8 mouse cellular contexts compared by ENCODE assay signal in the genomic region with DNA sequence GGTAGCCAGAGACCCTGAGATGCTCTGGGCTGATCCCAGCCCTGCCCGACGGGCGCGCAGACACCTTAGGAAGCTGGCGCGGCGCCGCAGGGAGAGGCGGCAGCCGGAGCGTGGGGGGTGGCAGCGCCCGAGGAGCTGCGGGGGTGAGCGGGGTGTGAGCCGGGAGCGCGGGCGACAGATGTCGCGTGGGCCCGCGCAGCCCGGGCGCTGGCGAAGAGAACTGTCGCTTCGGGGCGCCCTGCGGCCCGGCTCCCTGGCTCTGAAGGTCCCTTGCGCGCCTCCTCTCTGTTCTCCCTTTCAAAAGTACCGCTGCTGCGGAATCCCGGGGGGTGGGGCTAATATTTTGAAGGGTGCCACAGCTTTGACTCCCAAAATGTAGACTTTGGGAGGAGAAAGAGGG. TPM values are rescaled to one million over a fixed set of nuclear protein-coding genes. Genes with fewer than 3 reads are reported as not detected.
DNase-seq lines count a peak whose midpoint lies in the region; ATAC-seq and TF ChIP-seq lines count a peak whose summit lies in the region.

No protein-coding gene starts in this region.

- H3K9ac ChIP-seq in CH12.LX (ENCODE audit: insufficient read depth, low read depth), result no peak overlapping the region
- H3K9ac ChIP-seq in forebrain, embryonic 15.5 days (replicated peaks), result peak overlapping the region; percentile 32
- H3K9ac ChIP-seq in limb, embryonic 13.5 days, result no peak overlapping the region

- H3K9me3 ChIP-seq in CH12.LX (replicated peaks; ENCODE audit: low read length), result peaks cover 16% of the 10 kb centered on the region
- H3K9me3 ChIP-seq in forebrain, embryonic 15.5 days, result no peaks in the 10 kb centered on the region
- H3K9me3 ChIP-seq in limb, embryonic 13.5 days, result 0 out of 2 replicates have a peak, but pooled peaks cover 4% of the 10 kb centered on the region

- TF ChIP-seq RAD21 in CH12.LX (IDR thresholded peaks at IDR 0.05; ENCODE audit: low read depth, low read length), result no peak

- intact Hi-C loops in gastrocnemius, adult 2 months (cut with DNase I), result no loop called here

- ATAC-seq in forebrain, embryonic 15.5 days (replicated peaks), result no peak
- no peak for ATAC-seq in limb, embryonic 13.5 days (ENCODE audit: low FRiP score, low read depth)

- H3K79me2 ChIP-seq in CH12.LX (replicated peaks; ENCODE audit: control insufficient read depth, extremely low read depth, insufficient read depth, poor library complexity, severe bottlenecking), result no peaks in the 10 kb centered on the region

- peak overlapping the region; percentile 98 for H3K4me2 ChIP-seq in CH12.LX (ENCODE audit: insufficient read depth, low read depth, poor library complexity, severe bottlenecking)
- peak overlapping the region; percentile 95 for H3K4me2 ChIP-seq in forebrain, embryonic 15.5 days (replicated peaks)
- peak overlapping the region; percentile 63 for H3K4me2 ChIP-seq in limb, embryonic 13.5 days (replicated peaks)

- no peak for TF ChIP-seq POLR2A in CH12.LX (IDR thresholded peaks at IDR 0.05; ENCODE audit: low read depth, low read length)

- no peak for TF ChIP-seq CTCF in gastrocnemius, adult 2 months (IDR thresholded peaks at IDR 0.05)
- TF ChIP-seq CTCF in CH12.LX (conservative IDR thresholded peaks at IDR 0.05 in 1 of 2, IDR thresholded peaks at IDR 0.05 in 1 of 2; ENCODE audit: low read depth in 2 of 2, low read length in 2 of 2), result no peak

- no peak overlapping the region for H3K27ac ChIP-seq in gastrocnemius, adult 2 months
- no peak overlapping the region for H3K27ac ChIP-seq in CH12.LX (ENCODE audit: insufficient read depth, low read depth)
- no peak overlapping the region for H3K27ac ChIP-seq in forebrain, embryonic 15.5 days (replicated peaks)
- no peak overlapping the region for H3K27ac ChIP-seq in limb, embryonic 13.5 days

- WGBS in forebrain, embryonic 15.5 days, result under 1% methylated on average over 34 of the region's 36 CpGs
- WGBS in limb, embryonic 13.5 days, result under 1% methylated on average over 35 of the region's 36 CpGs

- H3K4me1 ChIP-seq in CH12.LX (ENCODE audit: control insufficient read depth in 1 of 2, insufficient read depth in 2 of 2), result peaks cover 0 to 9% of the 10 kb centered on the region in 2 experiments; a peak in 2 of 4 replicates
- peaks cover 32% of the 10 kb centered on the region for H3K4me1 ChIP-seq in forebrain, embryonic 15.5 days
- peaks cover 34% of the 10 kb centered on the region for H3K4me1 ChIP-seq in limb, embryonic 13.5 days

- no peaks in the 10 kb centered on the region for H3K36me3 ChIP-seq in CH12.LX (replicated peaks in 1 of 2; ENCODE audit: control insufficient read depth in 1 of 2, insufficient read depth in 1 of 2, low read length in 1 of 2)
- no peaks in the 10 kb centered on the region for H3K36me3 ChIP-seq in forebrain, embryonic 15.5 days
- no peaks in the 10 kb centered on the region for H3K36me3 ChIP-seq in limb, embryonic 13.5 days

- peaks cover 71% of the 10 kb centered on the region for H3K27me3 ChIP-seq in CH12.LX (replicated peaks)
- peaks cover 62% of the 10 kb centered on the region for H3K27me3 ChIP-seq in forebrain, embryonic 15.5 days
- H3K27me3 ChIP-seq in limb, embryonic 13.5 days, result peaks cover 93% of the 10 kb centered on the region

- TF ChIP-seq EP300 in CH12.LX (IDR thresholded peaks at IDR 0.05; ENCODE audit: low read length), result no peak

- H3K4me3 ChIP-seq in gastrocnemius, adult 2 months, result peak overlapping the region; percentile 70
- no peak overlapping the region for H3K4me3 ChIP-seq in CH12.LX (replicated peaks in 1 of 3; ENCODE audit: low read depth in 2 of 3, low read length in 2 of 3, poor library complexity in 1 of 3)
- H3K4me3 ChIP-seq in forebrain, embryonic 15.5 days, result peak overlapping the region; percentile 37
- H3K4me3 ChIP-seq in limb, embryonic 13.5 days, result peak overlapping the region; percentile 38

- no peak for DNase-seq in gastrocnemius, adult 2 months
- no peak for DNase-seq in gastrocnemius, adult 8-10 months (ENCODE audit: low spot score in 2 of 2)
- no peak for DNase-seq in CH12.LX (ENCODE audit: extremely low read depth)
- DNase-seq in right cerebral cortex, postnatal 14 days, result peak; percentile 52
- no peak for DNase-seq in gastrocnemius, postnatal 4 days (ENCODE audit: low spot score in 2 of 2)
- no peak for DNase-seq in spleen, postnatal 14 days (ENCODE audit: low spot score in 2 of 2)

- dilution Hi-C loops in CH12.LX (cut with MboI; ENCODE audit: extremely low pct_ligation_motif_present, extremely low pct_unique_long_range_greater_than_20kb, low sequenced_read_pairs), result no loop called here

- in situ Hi-C loops in CH12.LX (cut with MboI; ENCODE audit: low pct_ligation_motif_present, low pct_unique_long_range_greater_than_20kb, low sequenced_read_pairs), result no loop called here

TF ChIP-seq in CH12.LX, 34 proteins besides CTCF, POLR2A, EP300 and RAD21:
- TF ChIP-seq ZC3H11A (IDR thresholded peaks at IDR 0.05; ENCODE audit: low read depth, low read length) (no peak), GABPA (IDR thresholded peaks at IDR 0.05; ENCODE audit: insufficient replicate concordance, low read depth, low read length) (no peak), MAZ (IDR thresholded peaks at IDR 0.05; ENCODE audit: low read depth, low read length) (no peak), SMC3 (IDR thresholded peaks at IDR 0.05; ENCODE audit: low read depth, low read length) (no peak)
TF ChIP-seq in CH12.LX: peak in this region for 0.

RNA-seq across cellular contexts. Expression of a gene that starts 7.2 kb away (rescaled TPM):
- under 1 TPM; 0.08 to 0.15 TPM for total RNA-seq in gastrocnemius, adult 2 months (2021)
- total RNA-seq in gastrocnemius, adult 8-10 months (2022), result under 1 TPM in 3 of 4 experiments, not detected in 1; 0.05 to 0.16 (median 0.11) TPM
- total RNA-seq in CH12.LX (2012; rRNA removed), result not detected in 2 replicates
- not detected in 2 replicates for total RNA-seq in CH12.LX (2014; rRNA removed)
- not detected in 2 replicates for polyA plus RNA-seq in CH12.LX (2012; ENCODE audit: insufficient read length, low read depth)
- polyA plus RNA-seq in forebrain, embryonic 15.5 days (2015; fragmentation: Nextera tagmentation; extraction: Ambion mirVana), result 2.3 and 2.7 TPM in 2 replicates
- polyA plus RNA-seq in limb, embryonic 13.5 days (2015; fragmentation: Nextera tagmentation; extraction: Ambion mirVana), result 0.10 and 0.17 TPM in 2 replicates
- not detected for total RNA-seq in gastrocnemius, postnatal 4 days (2021)

RNA-seq across cellular contexts. Expression of a gene that starts 16.4 kb away (rescaled TPM):
- total RNA-seq in gastrocnemius, adult 2 months (2021), result 10 to 100 TPM; 20.8 to 24.2 TPM
- total RNA-seq in gastrocnemius, adult 8-10 months (2022), result 10 to 100 TPM; 17.7 to 23.7 (median 19.0) TPM
- total RNA-seq in CH12.LX (2012; rRNA removed), result 50.9 and 55.1 TPM in 2 replicates
- total RNA-seq in CH12.LX (2014; rRNA removed), result 38.9 and 41.7 TPM in 2 replicates
- 41.4 and 47.3 TPM in 2 replicates for polyA plus RNA-seq in CH12.LX (2012; ENCODE audit: insufficient read length, low read depth)
- 22.3 and 25.2 TPM in 2 replicates for polyA plus RNA-seq in forebrain, embryonic 15.5 days (2015; fragmentation: Nextera tagmentation; extraction: Ambion mirVana)
- 29.0 and 30.1 TPM in 2 replicates for polyA plus RNA-seq in limb, embryonic 13.5 days (2015; fragmentation: Nextera tagmentation; extraction: Ambion mirVana)
- 10 to 100 TPM; 60.2 to 61.6 TPM for total RNA-seq in gastrocnemius, postnatal 4 days (2021)

Comparison
In these comparisons a context has a peak if more than half of its experiments do, and no peak if none do; other contexts are left out.
1. H3K4me3 ChIP-seq: peak in gastrocnemius, adult 2 months (single experiment), forebrain, embryonic 15.5 days (single experiment) and limb, embryonic 13.5 days (single experiment); none in CH12.LX (0 of 3).
2. Peak in every context shown above with its lines, with median percentiles within 50 percentile points of each other: H3K4me2 ChIP-seq.